Mouse (Mus musculus) adipose tissue, adult 10 weeks (tissue): ENCODE results near the gene Olfr648. TPM values are rescaled to one million over a fixed set of nuclear protein-coding genes. Genes with fewer than 3 reads are reported as not detected.

Experiments
- polyA plus RNA-seq: library from polyadenylated mRNA; stranded (reverse); fragments of 350-450 nt; fragmentation: Illumina TruSeq; extraction: RNeasy Lipid Tissue Mini Kit (QIAGEN cat#74804); gene quantifications from one replicate; pipeline ENCODE4 v1.2.3, GENCODE M21; 2014; ENCODE audit warnings: low read depth, low replicate concordance

Olfr648 gene
- polyA plus RNA-seq: not detected

DNA sequence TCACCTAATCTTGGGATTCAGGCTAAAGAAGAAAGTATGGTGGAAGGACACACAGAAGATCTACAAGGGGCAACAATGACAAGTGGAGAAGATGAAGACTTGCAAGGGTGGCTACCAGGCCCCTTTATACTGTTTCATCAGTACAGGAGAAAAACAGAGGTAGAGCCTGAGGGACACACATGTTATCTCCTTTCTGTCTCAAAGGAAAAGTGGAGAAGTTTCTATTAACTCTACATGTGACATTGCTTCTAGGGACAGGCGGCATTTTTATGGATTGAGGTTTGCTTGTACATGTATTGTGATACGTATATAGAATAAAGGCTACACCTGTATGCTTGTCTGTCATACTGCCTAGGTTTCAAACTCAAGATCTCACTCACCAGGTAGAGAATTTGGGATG lies at the start of gene Olfr648:
Gene Olfr648 (minus strand): TSS at position 101 of the 400 bp plus-strand sequence.

DNA sequence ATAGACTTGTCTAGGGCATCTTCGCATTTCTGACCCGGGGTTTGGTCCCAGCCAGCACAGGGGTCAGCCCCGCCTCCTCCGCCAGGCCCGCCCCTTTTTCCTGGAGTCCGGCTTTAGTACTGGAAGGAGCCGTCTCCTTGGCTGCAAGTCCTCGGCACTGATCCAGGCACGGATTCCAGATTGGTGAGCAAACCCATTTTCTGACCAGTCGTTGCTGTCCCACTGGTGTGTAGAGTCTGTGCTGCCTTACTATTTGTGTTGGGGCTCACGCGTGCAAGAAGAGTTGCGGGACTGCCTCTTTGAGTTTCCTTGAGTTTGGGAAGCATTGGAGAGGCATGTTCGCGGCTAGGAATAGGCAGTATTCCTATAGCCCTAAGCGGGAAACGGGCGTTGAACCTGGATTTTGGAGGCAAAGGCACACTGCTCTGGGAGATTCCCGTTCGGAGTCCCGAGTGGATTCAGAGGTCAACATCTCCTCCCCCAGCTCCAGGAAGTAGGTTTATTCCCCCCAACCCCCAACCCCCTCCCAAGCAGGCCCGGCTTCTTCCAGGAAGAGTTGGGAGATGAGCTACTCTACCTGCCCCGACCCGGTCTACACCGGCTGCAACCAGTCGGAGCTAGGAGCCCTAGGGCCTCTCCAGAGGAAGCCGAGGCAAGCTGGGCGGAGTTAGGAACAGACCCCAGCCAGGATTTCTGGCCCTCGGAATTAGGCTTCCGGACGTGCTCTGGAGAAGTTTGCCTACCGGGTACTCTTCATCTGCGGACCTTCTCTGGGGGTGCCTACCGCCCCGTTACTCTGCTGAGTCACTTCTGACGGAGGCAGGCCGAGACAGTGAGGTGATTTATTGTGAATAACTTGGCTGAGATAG lies 35.7 kb upstream of the Olfr648 start, which contains the start of gene Trim6:
Gene Trim6 (plus strand): TSS at position 93 of the 869 bp plus-strand sequence.

DNA sequence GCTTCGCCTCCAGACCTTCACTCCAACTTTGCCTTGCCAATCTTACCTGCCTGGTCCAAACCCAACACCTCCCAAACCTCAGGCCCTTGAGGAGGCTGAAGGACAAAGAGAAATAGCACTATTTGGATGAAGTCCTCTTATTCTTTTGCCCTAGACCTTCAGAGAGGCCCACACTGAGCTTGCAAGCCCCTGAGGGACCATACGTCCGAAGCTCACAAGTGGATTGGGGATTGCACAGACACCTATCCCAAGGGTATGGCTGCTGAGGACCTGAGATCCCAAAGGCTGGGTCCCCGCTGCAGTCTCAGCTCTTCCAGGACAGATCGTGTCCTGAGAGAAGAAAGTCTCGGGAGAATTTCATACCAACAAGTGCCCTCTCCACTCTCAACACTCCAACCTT lies 12.7 kb upstream of the Olfr648 start, which contains the start of gene Olfr649:
Gene Olfr649 (minus strand): TSS at position 101 of the 400 bp plus-strand sequence.

DNA sequence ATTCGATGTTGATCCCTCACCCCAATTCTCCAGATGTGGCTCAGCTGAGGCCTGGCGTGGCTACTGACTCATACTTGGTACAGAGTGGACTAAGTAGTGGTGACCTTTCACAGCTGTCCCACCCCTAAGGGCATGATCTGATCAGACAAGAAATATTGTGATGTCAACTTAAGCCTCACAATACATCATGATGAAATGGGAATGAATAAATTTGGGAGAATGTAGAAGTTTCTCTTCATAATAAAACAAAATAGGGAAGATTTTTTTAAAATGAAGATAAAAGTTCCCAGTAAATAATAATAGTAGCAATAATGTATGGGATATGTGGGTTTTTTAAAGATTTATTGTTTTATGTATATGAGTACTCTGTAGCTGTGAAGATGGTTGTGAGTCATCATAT lies 32.7 kb downstream of the Olfr648 start, which contains the start of gene Ubqlnl:
Gene Ubqlnl (minus strand): TSS at position 101 of the 400 bp plus-strand sequence.

DNA sequence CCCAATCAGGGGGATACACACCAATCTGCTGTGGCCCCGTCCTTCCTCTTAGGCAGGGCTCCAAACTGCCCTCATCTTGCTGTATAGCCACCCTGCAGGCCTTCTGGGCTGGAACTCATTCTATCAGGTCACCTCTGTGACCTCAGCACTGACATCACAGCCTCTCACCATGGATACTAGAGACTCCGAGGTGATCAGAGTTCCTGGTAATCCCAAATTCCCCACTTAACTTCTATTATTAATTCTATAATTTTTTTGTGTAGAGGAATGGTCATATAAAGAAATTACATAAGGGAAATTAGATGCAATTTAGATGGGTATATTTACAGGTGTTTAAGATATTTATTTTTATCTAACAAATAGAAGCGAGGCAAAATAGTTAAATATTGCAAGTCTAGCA lies 40.0 kb downstream of the Olfr648 start, which contains the start of gene Ubqln3:
Gene Ubqln3 (minus strand): TSS at position 101 of the 400 bp plus-strand sequence.

DNA sequence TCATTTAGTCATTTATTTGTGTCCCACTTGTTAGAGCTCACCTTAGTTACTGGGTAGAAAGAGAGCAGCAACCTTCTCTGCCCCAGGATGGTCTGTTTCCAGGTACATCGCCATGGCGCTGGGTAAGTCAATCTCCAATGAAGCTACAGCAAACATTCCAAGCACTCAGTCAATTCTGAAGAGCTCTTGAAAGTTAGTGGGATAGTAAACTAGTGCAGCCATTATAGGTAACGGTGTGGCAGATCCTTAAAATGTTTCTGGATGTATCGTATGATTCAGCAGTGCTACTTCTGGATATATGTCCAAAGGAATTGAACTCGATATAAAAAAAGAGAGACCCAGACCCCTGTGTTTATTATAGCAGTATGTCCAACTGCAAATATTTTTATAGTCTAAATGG lies 45.9 kb downstream of the Olfr648 start, which contains the start of gene Olfr643:
Gene Olfr643 (minus strand): TSS at position 101 of the 400 bp plus-strand sequence.

DNA sequence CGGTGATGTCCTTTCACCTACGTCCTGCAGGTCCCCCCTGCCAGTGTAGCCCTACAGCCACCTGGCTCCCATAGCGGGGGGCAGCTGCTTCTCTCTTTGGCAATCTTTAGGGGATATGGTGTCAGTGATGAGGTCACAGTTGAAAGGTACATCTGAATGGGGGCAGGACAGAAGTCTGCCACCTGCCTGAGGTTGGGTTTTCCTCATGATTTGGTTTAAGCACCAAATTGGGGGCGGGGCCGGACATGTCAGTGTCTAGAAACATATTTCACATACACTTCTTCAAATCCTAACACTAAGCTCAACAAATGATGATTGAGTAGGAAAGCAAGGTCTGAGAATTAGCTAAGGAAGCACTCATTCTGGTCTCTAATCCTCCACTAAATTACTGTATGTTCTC lies 53.5 kb downstream of the Olfr648 start, which contains the start of gene Ubqln5:
Gene Ubqln5 (minus strand): TSS at position 101 of the 400 bp plus-strand sequence.

Other genes starting within 250 kb of the Olfr648 start
- gene Olfr632, start 249.0 kb downstream of the Olfr648 start, polyA plus RNA-seq: not detected
- gene Olfr633, start 239.0 kb downstream of the Olfr648 start, polyA plus RNA-seq: not detected
- not detected for gene Olfr635, start 212.2 kb downstream of the Olfr648 start, polyA plus RNA-seq
- not detected for gene Olfr638, start 184.6 kb downstream of the Olfr648 start, polyA plus RNA-seq
- gene Olfr639, start 166.1 kb downstream of the Olfr648 start, polyA plus RNA-seq: not detected
- gene Olfr640, start 157.8 kb downstream of the Olfr648 start, polyA plus RNA-seq: not detected
- not detected for gene Olfr641, start 147.9 kb downstream of the Olfr648 start, polyA plus RNA-seq
- gene Olfr642, start 130.7 kb downstream of the Olfr648 start, polyA plus RNA-seq: not detected
- gene 4930516K23Rik, start 121.9 kb downstream of the Olfr648 start, polyA plus RNA-seq: not detected
- gene Olfr644, start 111.5 kb downstream of the Olfr648 start, polyA plus RNA-seq: not detected
- gene Olfr645, start 97.9 kb downstream of the Olfr648 start, polyA plus RNA-seq: not detected
- not detected for gene Olfr646, start 78.5 kb downstream of the Olfr648 start, polyA plus RNA-seq
- 0.88 TPM for gene Ubqln5, start 53.6 kb downstream of the Olfr648 start, polyA plus RNA-seq
- gene Olfr643, start 46.0 kb downstream of the Olfr648 start, polyA plus RNA-seq: not detected
- 7.9 TPM for gene Ubqln3, start 40.1 kb downstream of the Olfr648 start, polyA plus RNA-seq
- gene Ubqlnl, start 32.8 kb downstream of the Olfr648 start, polyA plus RNA-seq: 6.5 TPM
- gene Olfm5, start 18.6 kb downstream of the Olfr648 start, polyA plus RNA-seq: not detected
- gene Olfr649, start 12.6 kb upstream of the Olfr648 start, polyA plus RNA-seq: not detected
- 1.7 TPM for gene Trim6, start 35.4 kb upstream of the Olfr648 start, polyA plus RNA-seq
- 11.9 TPM for gene Trim34a, start 61.1 kb upstream of the Olfr648 start, polyA plus RNA-seq
- 2.4 TPM for gene Trim5, start 104.7 kb upstream of the Olfr648 start, polyA plus RNA-seq
- gene Trim12a, start 132.1 kb upstream of the Olfr648 start, polyA plus RNA-seq: 24.9 TPM
- 0.42 TPM for gene Trim34b, start 146.1 kb upstream of the Olfr648 start, polyA plus RNA-seq
- gene Trim12c, start 170.0 kb upstream of the Olfr648 start, polyA plus RNA-seq: 13.4 TPM
- 0.25 TPM for gene Trim30b, start 186.5 kb upstream of the Olfr648 start, polyA plus RNA-seq
- gene Trim30c, start 217.4 kb upstream of the Olfr648 start, polyA plus RNA-seq: 0.47 TPM